Mouse (Mus musculus): ENCODE measurements at regions not wholly inside any gene's neighbourhood (a gene's known extent, or its start where the extent isn't known, plus 50 kb on each side); places are given as distances from the start of the nearest gene placed in this dataset.
"Not testable (repeated sequence)": the region's sequence is repeated elsewhere in the genome, so short reads cannot be mapped to it uniquely, and the experiment has no call there.

DNA sequence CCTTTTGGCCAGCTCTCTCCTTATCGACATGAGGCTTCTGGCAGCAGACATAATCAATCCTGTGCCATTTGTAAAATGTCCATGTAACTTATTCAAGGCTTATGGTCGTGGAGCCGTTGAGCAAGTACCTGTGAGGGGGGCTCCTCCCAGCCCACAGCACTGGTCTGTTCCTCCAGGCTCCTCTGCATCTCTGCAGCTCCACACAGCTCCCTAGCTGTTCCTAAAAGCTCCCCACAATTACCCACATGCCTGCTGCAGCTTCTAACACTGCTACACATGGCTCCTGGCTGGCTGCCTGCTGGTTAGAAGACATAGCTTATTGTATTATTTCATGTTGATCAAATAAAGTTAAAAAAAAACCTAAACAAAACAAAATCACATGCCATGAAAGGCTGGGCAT, 77.9 kb downstream of the Tcp10c start:
- not testable (repeated sequence) for DNase-seq (ENCODE audit: low spot score)

DNA sequence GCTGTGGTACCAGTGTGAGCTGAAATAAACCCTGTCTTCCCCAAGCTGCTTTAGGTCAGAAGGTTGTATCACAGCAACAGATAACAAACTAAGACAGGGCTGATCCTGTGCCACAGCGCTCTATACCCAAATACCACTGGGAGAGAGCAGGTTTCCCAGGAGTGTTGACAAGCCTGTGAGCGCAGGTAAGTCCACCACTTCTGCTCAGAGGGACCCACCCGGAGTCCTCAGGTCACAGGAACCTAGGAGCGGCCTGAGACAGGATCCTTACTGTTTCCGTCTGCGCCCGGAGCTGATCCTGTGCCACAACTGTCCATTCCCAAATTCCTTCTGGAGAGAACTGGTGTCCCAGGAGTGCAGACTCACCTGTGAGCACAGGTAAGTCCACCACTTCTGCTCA, 79.8 kb downstream of the Tcp10c start:
- not testable (repeated sequence) for DNase-seq (ENCODE audit: low spot score)

DNA sequence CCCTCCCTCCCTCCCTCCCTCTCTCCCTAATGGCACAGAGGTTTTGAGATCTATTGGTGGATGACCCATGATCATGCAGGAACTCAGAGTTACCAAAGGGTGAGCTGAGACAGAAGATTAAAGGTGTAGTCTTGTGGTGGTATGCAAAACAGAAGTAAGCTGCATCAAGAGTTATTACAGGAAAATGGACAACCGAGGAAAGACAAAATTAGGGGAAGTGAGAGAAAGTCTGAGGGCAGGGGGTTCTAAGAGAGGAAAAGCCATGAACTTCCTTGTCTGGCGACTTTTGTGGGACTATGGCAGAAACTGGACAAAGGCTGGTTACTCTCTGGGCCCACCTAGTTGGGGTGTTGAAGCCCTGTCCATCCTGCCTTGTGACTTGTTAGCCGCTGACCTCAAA, 84.4 kb downstream of the Tcp10c start:
- not testable (repeated sequence) for DNase-seq (ENCODE audit: low spot score)

DNA sequence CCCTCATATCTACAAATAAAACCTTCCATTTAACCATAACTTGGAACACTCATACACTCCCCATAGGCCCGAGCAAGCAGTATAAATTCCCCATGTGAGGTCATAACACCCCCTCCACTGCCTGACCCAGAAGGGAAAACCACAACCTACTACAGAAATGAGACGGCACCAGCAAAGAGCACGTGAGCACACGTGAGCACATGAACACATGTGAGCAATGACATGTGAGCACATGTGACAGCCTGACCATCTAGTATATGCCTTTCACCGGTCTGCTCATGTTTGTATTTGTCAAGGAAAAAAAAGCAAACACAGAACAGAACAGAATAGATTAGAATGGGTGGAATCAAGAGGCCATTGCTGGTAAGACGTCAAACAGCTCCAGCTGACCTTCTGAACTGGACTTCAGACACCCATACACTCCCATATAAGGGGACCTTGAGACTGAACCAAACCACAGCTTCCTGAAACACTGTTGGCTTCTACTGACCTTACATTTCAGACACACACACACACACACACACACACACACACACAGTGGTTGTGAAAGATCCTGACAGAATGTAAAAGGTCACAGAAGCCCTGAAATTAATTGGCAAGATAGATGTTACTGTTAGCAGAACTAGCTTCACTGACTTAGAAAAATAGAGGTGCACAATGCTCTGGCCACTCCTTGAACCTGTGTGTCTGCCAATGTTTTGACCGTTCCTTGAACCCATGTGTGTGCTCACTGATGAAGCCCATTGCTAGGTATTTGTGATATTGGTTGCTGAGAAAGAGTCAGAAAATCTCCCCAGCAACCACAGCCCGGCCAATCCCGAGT, 86.5 kb downstream of the Tcp10c start:
- DNase-seq (ENCODE audit: low spot score) = peak; percentile 28

DNA sequence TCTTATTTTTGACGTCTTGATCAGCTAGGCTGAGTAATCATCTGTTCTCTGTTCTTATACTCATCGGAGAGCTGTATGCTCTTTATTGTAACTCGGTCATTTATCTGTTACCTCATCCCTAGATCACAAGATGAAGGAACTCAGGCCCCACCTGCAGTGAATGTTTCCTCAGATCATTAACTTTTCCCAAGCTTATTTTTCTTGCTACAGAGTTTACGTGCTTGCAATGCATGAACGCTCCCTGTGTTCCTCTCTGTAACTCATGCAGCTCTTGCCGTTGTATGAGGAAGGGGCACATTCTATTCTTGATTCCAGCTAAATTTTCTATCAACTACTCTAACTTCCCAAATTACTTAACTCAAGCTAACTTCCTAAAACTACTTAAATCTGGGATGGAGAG, 87.9 kb downstream of the Tcp10c start:
- not testable (repeated sequence) for DNase-seq (ENCODE audit: low spot score)

DNA sequence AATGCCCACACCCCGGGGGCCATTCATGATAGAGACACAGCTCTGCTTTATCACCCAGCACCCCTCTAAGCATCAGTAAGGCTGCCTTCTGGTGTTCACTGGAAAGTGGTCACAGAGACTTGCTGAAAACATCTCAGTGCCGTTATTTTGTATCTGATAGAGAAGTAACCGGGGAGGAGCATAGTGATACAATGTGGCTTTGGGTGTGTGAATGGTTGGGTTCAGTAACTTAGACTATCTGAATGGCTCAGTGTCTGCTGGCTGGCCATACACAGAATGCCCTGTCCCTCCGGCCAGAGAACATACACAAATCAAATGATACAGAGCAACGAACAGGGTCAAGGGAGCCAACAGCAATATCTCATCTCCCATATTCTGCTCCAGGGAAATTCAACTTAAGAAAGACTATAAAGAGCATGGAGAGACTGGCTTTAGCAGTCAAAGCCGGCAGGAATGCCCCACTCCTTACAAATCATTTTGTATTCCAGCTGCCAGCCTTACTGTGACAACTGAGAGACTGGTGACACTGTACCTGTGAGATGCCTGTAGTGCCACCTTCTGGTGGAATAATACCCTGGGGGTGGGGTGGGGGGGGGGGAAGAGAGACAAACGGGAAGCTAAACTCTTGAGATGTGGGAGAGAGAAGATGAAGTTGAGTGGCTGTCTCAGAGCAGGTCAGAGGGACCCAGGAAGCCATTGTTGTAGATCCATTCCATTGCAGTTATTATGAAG, 102.7 kb downstream of the Tcp10c start:
- not testable (repeated sequence) for DNase-seq (ENCODE audit: low spot score)

DNA sequence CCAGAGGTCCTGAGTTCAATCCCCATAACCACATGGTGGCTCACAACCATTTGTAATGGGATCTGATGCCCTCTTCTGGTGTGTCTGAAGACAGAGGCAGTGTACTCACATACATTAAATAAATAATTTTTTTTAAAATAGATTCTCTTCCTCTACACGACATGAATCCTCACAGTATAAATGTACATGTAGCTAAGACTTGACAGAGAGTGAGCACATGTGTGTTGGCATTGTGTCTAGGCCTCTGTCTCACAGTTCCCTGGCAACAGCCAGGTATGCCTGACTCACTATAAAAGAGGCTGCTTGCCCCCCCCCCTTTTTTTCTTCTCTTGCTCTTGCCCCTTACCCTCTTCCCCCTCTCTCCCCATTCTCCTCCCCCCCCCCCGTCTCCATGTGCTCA, 103.6 kb downstream of the Tcp10c start:
- DNase-seq (ENCODE audit: low spot score) = not testable (repeated sequence)

DNA sequence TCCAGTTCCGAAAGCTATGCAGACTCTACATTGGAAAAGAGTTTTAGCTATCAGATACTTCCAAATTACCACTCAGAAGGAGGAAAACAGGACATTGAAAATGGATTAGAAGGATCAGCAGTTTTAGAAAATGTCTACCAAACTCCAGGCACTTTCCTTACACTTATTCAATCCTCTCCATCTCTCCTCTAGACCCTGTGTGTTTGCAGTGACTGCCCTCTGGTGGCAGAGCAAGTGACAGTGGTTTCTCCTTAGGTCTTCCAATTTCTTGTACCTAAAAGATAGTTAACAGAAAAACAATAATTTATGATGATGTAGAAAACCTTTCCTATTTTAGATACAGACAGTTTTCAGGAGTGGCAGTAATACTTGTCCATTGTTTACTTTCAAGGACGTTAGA, 104.4 kb downstream of the Tcp10c start:
- not testable (repeated sequence) for DNase-seq (ENCODE audit: low spot score)

DNA sequence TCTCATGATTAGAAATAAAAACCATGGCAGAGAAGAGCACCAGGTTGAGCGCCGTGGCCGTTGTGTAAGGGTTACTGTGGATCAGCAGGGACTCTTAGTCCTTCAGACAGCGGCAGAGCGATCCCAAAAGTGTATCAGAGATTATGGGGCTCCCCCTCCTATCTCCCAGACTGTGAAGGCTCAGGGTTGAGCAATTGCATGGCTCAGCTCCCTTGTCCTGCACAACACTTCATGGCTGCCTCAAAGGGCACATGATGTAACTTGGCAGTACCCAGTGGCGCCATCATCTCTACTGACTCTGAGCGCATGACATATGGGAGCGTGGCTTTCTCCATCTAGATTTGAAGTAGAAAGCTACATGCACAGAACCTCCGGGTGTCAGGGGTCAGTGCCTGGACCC, 108.3 kb downstream of the Tcp10c start:
- not testable (repeated sequence) for DNase-seq (ENCODE audit: low spot score)

DNA sequence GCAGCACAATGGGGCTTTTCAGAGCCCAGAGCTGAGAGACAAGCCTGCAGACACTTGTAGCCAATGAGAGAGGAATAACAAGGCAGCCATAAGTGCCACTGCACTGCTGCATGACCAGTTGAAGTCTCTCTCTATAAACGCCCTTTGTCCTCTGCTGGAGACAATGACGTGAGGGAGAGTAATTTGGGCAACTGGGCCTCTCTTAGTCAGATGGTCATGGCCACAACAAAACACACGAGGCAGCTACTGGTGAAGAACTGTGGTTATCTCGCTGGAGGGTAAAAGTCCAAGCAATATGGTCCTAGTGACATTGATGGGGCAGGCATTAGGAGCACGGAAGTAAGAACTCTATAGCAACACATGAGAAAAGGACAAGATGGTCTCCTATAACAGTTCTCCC, 111.5 kb downstream of the Tcp10c start:
- not testable (repeated sequence) for DNase-seq (ENCODE audit: low spot score)

DNA sequence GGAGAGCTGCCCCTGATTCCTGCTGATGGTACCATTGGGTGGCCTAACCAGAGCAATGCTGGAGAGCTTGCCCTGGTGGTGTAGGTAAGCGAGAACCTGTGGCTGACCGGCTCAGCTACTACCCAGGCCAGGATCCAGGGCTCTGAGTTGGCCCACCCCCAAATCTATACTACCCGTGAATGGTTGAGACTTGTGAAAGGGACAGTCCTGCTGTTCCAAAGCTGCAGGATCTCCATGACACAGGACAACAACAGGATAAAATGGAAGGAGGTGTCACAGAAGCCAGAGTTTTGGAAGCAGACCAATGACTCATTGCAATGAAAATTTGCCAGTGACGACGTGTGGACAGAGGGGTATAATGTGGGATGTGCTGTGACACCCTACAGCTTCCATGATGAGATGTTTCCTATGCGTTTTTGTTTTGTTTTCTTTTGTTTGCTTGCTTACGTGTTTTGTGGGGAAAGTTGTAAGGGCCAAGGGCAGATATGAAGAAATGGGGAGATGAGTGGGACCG, 115.6 kb downstream of the Tcp10c start:
- DNase-seq (ENCODE audit: low spot score) = not testable (repeated sequence)

DNA sequence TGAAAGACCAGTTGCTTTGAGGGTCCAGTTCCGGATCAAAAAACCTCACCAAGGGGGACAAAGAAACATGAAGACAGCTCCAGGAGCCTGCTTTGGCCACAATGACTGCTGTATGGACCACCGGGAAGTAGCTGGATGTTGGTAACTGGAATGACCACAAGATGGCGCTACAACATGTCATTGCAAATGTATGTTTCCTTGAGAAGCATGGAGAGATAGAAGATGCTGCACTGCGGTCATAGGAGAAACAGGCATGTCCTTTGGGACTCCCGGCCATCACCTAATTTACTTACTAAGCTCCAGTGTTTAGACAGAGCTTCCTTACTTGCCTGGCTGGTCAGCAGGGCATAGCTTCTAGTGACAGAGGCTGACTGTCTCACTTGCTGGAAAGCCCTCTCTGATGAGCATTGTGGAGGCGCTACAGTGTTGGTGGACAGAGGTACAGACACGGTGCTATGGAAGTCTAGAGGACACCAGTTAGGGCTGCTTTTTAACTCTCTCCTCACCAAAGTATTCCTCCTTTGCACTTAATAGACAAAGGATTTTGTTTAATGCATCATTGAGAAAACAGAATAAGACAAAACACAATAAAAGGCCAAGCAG, 118.2 kb downstream of the Tcp10c start:
- DNase-seq (ENCODE audit: low spot score) = peak; percentile 83

DNA sequence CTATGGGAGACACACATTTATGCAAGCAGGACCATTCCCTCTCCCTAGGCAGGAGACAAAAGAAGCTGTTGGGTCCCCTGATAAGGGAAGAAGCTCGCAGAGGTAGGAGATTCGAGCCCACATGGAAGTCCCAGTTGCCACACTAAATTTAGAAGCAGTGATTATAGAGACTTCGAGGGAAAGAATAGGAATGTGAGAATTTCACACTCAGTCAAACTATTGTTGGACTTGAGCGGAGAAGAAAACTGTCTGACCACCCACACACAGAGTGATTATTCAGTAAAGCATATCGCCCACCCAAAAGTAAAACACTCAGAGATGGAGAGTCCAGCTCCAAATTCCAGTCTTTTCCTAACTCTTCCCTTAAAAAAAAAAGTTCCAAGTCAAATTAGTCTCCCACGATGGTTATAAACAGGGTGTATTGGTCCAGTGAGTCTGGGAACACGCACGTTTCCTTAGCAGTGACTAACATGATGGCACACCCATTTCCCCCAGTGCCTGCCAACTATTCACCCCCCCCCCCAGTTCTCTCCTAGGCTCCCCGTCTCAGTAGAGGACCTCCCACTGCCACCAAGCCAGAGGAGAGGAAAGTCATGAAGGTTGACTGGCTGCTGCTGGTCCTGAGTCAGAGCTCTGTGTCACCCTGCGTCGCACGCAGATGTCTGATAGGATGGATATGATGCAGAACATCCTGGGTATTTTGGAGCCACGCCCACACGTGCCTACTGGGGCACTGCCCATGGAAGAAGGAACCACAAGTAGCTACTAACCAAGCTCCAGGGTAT, 120.1 kb downstream of the Tcp10c start:
- DNase-seq (ENCODE audit: low spot score) = no peak

DNA sequence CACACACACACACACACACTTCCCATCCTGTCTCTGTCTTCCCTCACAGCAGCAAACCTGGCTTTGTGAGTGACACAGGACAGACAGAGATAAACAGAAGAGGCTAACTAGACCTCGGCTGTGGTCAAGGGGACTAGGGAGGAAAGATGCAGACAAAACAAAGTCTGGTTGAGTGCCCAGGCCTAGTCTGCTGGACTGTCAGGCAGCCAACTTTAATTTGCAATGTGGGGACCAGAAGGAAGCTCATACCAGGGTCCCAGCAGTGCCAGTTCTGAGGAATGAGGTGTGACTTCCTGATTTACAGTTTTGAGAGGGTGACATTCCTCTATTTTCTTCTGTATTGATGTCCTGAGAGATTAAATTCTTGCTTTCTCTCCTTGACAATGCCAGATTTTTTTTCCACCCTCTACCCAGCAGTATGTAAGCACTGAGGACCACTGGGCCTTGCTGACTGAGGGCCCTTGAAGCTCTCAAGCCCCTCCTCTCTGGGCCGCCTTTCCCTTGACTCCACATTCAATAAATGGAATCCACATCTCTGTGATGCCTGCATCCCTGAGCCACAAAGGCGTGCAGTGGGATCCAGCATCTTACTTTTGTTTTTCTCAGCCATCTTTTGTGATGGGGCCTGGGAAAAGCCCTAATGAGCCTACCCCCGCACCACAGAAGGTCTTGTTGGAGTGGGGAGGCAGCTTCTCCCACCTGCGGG, 124.6 kb downstream of the Tcp10c start:
- no peak for DNase-seq (ENCODE audit: low spot score)

DNA sequence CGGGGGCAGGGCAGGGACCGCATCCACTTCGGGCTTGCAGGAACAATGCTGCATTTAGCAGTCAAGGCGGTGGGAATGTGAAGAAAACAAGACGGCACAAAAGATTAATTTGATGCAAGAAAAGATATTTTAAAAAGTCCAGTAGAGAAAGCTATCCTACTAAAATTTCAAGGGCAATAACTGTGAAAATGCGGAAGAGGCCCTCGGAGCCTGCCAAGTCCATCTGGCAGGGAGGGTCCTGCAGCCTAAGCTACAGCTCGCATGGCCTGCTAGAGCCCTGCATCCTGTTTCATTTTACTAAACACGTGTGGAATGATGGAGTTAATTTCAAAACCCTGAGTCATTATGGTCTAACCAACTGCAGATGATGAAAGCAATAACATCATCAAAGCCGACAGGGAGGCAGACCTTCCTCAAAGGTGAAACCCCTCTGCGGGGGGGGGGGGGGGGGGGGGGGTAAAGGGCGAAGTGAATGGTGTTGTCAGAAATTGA, 125.2 kb downstream of the Tcp10c start:
- no peak for DNase-seq (ENCODE audit: low spot score)

DNA sequence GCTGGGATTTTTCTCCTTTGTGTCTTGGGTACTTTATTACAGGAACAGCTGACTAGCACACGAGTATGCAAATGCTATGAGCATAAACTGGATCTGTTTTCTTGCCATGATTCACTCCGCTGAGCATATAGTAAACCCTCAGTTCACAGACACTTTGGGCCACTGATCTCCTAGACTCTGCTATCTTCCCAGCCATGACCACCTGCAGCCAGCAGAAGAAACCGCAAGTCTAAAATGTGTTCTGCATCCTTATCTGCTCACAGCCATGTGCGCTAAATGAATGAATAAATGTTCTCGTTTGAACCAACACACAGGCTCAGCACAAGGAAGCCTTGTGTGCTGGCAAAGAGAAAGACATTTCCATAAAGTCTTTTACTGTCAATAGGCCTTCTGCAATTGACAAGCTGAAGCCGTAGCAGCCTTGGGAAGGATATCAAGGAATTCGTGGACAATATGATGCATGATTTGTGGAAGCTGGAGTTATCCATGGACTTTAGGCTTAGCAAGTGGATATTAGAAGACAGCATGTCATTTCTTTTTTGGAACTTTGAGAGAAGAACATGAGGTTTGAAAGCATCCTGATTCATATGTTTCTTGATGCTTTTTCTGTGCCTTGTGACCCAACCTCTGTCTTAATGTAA, 127.2 kb downstream of the Tcp10c start:
- DNase-seq (ENCODE audit: low spot score) = no peak

DNA sequence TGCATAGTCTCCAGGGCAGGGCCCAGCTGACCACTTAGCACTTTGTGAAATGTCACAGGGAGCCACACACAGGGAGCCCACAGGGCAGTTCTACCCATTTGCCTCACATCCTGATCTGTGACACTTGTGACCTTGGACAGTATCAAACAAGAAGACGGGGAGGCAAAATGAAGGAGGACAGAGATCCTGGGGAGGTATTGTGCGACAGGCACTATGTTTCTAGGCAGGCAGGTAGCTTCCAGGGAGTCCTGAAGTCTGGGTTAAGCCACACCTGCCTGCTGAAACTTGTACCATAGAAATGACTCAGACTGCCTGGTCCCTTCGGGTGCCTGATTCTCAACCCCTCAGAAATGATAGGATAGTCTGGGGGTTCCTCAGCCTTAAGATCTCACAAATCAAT, 127.8 kb downstream of the Tcp10c start:
- DNase-seq (ENCODE audit: low spot score) = no peak

DNA sequence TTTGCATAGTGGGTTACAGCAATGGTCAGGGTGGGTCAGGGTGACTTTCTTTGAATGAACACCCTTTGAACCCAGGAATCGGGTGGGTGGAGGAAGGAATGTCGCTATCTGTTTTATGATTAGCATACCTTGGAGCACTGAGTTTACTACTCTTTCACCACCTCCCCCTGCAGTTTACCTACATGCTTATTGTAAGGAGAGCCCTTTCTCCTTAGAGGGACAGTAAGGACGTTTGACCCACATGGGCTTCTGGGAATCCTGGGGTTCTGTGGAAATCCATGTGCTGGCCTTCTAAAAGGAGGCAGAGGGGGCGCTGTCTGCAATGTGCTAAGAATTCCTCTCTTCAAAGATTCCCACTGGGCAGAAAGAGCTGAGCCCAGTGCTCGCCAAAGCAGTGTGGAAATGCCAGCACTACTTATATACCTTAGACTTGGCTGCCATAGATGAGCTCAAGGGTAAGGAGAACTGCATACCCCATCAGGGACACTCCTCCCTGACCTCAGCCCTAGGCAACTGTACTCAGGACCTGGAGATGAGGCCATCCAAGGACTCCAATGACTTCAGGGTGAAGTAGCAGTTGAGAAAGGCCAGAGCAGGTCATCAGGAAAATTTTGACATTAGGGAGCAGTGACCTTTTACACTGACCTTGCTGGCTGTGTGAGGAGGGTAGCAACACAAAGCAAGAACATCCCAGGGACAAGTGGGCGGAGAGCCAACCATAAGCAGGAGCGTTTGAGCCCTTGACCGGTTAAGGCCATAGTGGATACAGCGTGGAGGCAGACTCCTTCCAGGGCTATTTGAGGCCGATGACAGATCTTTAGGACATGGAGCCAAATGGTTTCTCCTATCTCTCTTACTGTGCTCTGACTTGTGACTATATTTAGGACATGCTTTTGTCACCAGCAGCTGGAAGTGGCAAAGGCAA, 133.2 kb downstream of the Tcp10c start:
- peak; percentile 15 for DNase-seq (ENCODE audit: low spot score)

DNA sequence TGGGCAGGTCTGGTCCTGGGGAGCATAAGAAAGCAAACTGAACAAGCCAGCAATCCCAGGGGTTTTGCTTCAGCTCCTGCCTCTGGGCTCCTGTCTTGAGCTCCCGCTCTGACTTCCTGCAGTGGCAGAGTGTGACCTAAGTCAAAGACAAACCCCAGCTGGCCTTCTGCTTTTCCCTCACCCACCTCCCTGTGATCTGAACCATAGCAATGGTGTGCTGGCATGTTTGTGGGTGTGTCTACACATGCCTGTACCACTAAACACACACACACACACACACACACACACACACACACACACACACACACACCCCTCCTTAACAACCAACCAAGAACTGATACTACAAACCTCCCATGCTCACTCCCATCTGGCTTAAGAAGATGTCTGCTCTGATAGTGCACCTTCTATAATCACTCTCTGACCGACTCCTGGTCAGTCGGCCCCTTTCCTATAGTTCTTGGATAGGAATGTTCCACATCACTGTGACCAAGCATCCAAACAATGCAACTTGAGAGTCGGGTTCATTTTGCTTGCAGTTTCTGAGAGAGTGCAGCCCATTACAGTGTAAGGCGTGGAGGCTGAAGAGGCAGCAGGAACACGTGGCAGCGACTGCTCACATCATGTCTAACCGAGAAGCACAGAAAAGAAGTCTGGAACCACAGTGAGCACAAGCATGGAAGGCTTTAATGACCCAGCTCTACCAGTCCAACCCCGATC, 134.4 kb downstream of the Tcp10c start:
- no peak for DNase-seq (ENCODE audit: low spot score)
